Mouse (Mus musculus) forebrain, embryonic 10.5 days (tissue): ENCODE measurements at regions not wholly inside any gene's neighbourhood (a gene's known extent, or its start where the extent isn't known, plus 50 kb on each side); places are given as distances from the start of the nearest gene placed in this dataset.

Source experiments
- DNase-seq: peaks from one replicate; pipeline ENCODE4 v3.0.0-alpha.2; 2017; ENCODE audit warnings: low spot score; ENCODE audit errors: extremely low spot score
- H3K27ac ChIP-seq: fragments of 300-500 bp; sonication (generic); 2 replicates; pipeline ENCODE4 v1.5.1; 2016; ENCODE audit warnings: mild to moderate bottlenecking
- H3K27me3 ChIP-seq: fragments of 300-500 bp; sonication (generic); 2 replicates; pipeline ENCODE4 v1.6.1; 2016; ENCODE audit warnings: mild to moderate bottlenecking; ENCODE audit not compliant: poor library complexity, severe bottlenecking
- H3K36me3 ChIP-seq: fragments of 300-500 bp; sonication (generic); replicated peaks from 2 replicates; pipeline ENCODE4 v1.6.1; 2016; ENCODE audit warnings: mild to moderate bottlenecking, moderate library complexity
- H3K4me1 ChIP-seq: fragments of 300-500 bp; sonication (generic); 2 replicates; pipeline ENCODE4 v1.6.1; 2016
- H3K4me3 ChIP-seq: fragments of 300-500 bp; sonication (generic); 2 replicates; pipeline ENCODE4 v1.5.1; 2016; ENCODE audit warnings: mild to moderate bottlenecking, moderate library complexity
- H3K9me3 ChIP-seq: fragments of 300-500 bp; sonication (generic); 2 replicates; pipeline ENCODE4 v1.6.1; 2016; ENCODE audit warnings: mild to moderate bottlenecking, moderate library complexity
- WGBS: fragments of 180-500 bp; shearing (Covaris S2); methylation state at CpG from one replicate; pipeline ENCODE4 v1.1.7; 2016; 5-methylcytosine and 5-hydroxymethylcytosine counted together

GRCm38 (mm10) chr1:71986047-71986446 is 226.1 kb downstream of the Mreg start:
- H3K9me3 ChIP-seq, result no peaks in the 10 kb centered on the region
- H3K4me3 ChIP-seq, result no peak overlapping the region
- no peak overlapping the region for H3K27ac ChIP-seq
- H3K4me1 ChIP-seq, result no peaks in the 10 kb centered on the region
- H3K36me3 ChIP-seq, result no peaks in the 10 kb centered on the region
- WGBS, result 80% methylated on average over 1 of the region's 1 CpGs
- DNase-seq, result no peak
- no peaks in the 10 kb centered on the region for H3K27me3 ChIP-seq

DNA sequence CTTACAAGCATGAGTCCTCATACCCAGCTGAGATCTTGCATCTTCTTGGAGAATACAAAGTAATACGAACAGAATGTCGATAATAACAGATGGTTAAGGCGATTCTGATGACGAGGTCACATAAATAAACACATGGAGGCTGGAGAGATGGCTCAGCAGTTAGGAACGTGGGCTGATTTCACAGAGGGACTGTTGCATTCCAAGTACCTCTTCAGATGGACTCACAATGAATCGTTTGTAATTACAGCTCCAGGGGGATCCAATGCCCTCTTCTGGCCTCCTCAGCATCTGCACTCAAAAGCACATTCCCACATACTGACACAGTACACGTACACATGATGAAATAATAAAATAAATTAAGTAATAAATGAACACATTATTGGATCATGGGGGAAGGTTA is 228.3 kb downstream of the Mreg start:
- no peak overlapping the region for H3K4me3 ChIP-seq
- H3K9me3 ChIP-seq, result no peaks in the 10 kb centered on the region
- no peaks in the 10 kb centered on the region for H3K27me3 ChIP-seq
- H3K36me3 ChIP-seq, result no peaks in the 10 kb centered on the region
- no peak for DNase-seq
- H3K4me1 ChIP-seq, result no peaks in the 10 kb centered on the region
- no peak overlapping the region for H3K27ac ChIP-seq
- WGBS, result 87% methylated on average over 7 of the region's 7 CpGs

DNA sequence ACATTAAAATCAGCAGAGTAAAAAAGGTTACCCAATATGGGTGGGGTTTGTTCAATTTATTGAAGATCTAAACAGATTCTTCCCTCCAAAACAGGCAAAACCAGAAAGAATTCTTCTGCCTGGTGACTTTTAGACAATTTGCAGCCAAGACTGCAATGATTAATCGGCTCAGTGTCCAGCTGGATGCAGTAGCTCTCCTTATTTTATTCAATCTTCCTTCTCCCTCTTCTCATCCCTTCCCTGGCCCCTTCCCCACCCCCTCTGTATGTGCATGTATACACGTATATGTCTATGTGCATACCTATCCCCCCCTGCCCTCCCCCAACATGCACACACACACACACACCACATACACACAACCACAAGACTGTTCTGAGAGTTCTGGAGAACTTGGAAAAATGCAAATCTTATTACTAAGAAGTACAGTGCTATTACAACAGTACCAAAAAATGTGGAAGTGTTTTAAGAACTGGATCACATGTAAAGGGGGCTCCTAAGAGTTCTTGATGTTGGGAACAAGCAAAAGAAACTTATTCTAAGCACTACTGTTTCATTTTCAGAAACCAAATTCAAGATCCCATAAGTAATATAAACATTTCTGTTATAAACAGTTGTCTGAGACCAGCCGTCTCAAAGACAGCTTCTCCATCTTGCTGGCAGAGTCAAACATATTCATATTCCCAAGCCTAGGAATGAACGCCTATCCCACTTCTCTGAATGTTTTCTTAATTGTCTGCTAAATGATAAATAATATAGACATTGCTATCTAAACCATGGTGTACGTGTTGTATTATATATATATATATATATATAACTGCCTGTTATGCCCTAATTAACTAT is 229.5 kb downstream of the Mreg start:
- no peaks in the 10 kb centered on the region for H3K4me1 ChIP-seq
- no peaks in the 10 kb centered on the region for H3K27me3 ChIP-seq
- H3K9me3 ChIP-seq, result no peaks in the 10 kb centered on the region
- WGBS, result 83% methylated on average over 5 of the region's 5 CpGs
- H3K36me3 ChIP-seq, result no peaks in the 10 kb centered on the region
- no peak for DNase-seq
- no peak overlapping the region for H3K27ac ChIP-seq
- H3K4me3 ChIP-seq, result no peak overlapping the region

GRCm38 (mm10) chr1:71980624-71981023 is 231.5 kb downstream of the Mreg start:
- Histone ChIP-seq H3K4me3 (no peak overlapping the region), H3K9me3 (no peaks in the 10 kb centered on the region), H3K36me3 (no peaks in the 10 kb centered on the region), H3K27ac (no peak overlapping the region), H3K4me1 (no peaks in the 10 kb centered on the region), H3K27me3 (no peaks in the 10 kb centered on the region)
- 82% methylated on average over 4 of the region's 4 CpGs for WGBS
- DNase-seq, result no peak

DNA sequence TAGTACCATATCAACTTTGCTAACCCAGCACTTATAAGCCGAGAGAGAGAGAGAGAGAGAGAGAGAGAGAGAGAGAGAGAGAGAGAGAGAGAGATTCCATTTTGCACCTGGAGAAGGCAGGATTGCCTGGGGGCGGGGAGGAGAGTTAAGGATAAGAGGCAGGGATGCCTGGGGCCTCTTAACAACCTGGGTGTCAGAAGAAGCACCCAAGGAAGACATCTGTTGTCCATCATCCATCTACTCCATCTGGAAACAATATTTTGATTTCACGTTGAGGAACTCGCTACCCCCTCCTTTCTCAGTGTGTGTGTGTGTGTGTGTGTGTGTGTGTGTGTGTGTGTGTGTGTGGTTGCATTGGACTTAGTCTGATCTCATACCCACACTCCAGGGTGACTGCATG is 232.8 kb downstream of the Mreg start:
- Histone ChIP-seq H3K36me3 (no peaks in the 10 kb centered on the region), H3K27ac (no peak overlapping the region), H3K27me3 (no peaks in the 10 kb centered on the region), H3K4me3 (no peak overlapping the region), H3K9me3 (no peaks in the 10 kb centered on the region), H3K4me1 (no peaks in the 10 kb centered on the region)
- no peak for DNase-seq
- 76% methylated on average over 4 of the region's 4 CpGs for WGBS

DNA sequence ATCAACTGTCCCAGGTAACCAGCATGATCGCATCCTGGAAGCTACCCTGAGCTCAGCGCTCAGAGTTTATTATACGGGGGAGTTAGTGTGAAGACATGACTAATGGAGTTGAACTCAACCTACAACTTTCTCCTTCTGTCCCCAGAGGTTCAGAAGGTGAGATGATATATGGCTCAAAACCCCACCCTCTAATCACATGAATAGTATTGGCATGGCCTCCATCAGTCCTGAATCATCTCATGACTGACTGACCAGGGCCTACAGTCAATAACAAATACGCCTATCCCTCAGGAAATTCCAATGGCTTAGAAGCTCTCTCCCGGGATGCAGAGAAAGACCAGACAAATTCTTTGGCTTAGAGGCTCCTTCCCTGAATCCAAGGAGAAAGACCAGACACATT is 234.7 kb downstream of the Mreg start:
- 92% methylated on average over 5 of the region's 5 CpGs for WGBS
- no peaks in the 10 kb centered on the region for H3K4me1 ChIP-seq

DNA sequence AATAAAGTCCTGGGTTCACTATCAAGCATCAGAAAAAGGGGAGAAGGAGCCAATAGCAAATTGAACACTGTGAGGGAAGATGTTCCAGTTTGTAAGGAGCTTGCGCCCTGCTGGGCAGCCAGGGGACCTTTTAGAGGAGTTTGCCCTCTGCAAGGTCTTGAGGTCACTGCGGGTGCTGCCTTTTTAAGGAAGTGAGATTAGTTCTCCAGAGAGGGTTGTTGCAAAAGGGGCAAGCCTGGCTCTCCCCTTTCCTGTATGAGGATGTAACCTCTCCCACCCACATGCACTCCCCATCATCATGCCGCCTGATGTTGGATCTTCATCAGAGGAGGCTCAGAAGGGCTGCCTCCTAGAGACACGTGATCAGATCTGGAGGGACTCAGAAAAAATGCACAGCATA is 237.4 kb downstream of the Mreg start:
- 70% methylated on average over 4 of the region's 4 CpGs for WGBS
- H3K27ac ChIP-seq, result no peak overlapping the region
- no peaks in the 10 kb centered on the region for H3K27me3 ChIP-seq
- H3K4me3 ChIP-seq, result no peak overlapping the region
- DNase-seq, result no peak
- no peaks in the 10 kb centered on the region for H3K9me3 ChIP-seq
- no peaks in the 10 kb centered on the region for H3K4me1 ChIP-seq
- H3K36me3 ChIP-seq, result no peaks in the 10 kb centered on the region

More for the DNA sequence above, 234.7 kb downstream of the Mreg start:
- H3K27ac ChIP-seq, result no peak overlapping the region
- H3K27me3 ChIP-seq, result no peaks in the 10 kb centered on the region
- no peaks in the 10 kb centered on the region for H3K36me3 ChIP-seq
- H3K4me3 ChIP-seq, result no peak overlapping the region
- H3K9me3 ChIP-seq, result no peaks in the 10 kb centered on the region
- no peak for DNase-seq

DNA sequence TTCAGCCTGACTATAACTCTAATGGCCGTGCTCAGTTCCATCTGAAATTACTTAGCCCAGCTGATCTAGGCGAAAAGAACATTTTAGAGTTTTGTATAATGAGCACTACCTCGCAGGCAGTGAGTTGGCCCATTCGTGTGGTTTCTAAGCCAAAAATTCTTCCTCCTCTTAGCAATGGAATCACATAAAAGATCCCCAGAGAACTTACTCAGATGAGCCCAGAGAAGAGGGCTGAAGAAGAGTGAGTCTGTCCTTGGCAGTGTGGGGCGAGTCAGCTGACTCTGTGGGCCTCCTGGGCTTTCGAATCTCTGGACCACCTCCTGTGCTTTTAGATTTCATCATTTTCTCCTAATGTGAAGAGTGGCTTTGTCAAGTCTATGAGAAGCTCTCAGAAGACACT is 240.2 kb downstream of the Mreg start:
- 92% methylated on average over 6 of the region's 6 CpGs for WGBS
- H3K4me1 ChIP-seq, result no peaks in the 10 kb centered on the region

GRCm38 (mm10) chr1:71970771-71971170 is 241.3 kb downstream of the Mreg start:
- DNase-seq, result no peak
- Histone ChIP-seq H3K9me3 (no peaks in the 10 kb centered on the region), H3K4me1 (no peaks in the 10 kb centered on the region), H3K36me3 (no peaks in the 10 kb centered on the region), H3K27ac (no peak overlapping the region), H3K27me3 (no peaks in the 10 kb centered on the region), H3K4me3 (no peak overlapping the region)
- 96% methylated on average over 2 of the region's 2 CpGs for WGBS

More for the DNA sequence above, 240.2 kb downstream of the Mreg start:
- Histone ChIP-seq H3K27ac (no peak overlapping the region), H3K27me3 (no peaks in the 10 kb centered on the region), H3K4me3 (no peak overlapping the region), H3K9me3 (no peaks in the 10 kb centered on the region), H3K36me3 (no peaks in the 10 kb centered on the region)
- no peak for DNase-seq

DNA sequence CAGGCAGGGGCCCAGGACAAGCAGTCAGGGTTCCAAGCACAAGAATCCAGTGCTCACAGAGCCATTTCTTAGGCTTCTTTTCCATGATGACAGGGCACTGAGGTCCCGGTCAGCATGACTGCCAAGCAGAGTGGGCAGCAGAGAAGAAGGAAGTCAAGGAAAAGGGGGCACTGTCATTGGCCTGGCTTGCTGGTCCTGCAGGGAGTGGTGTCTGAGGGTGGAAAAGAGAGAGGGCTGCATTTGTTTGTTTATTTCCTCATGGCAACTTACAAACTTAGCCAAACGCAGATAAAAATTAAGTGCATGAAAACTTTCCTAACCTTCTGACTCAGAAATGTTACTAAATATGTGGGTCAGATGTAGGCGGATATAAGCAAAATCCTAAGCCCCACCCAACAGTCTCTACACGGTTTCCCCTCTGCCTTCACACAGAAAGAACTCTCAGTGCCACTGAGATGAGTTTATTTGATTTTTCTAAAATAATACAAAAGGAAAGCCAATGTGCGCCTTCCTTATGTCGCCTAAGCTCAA is 244.5 kb downstream of the Mreg start:
- Histone ChIP-seq H3K4me3 (no peak overlapping the region), H3K27me3 (no peaks in the 10 kb centered on the region), H3K27ac (no peak overlapping the region), H3K4me1 (no peaks in the 10 kb centered on the region), H3K36me3 (no peaks in the 10 kb centered on the region), H3K9me3 (no peaks in the 10 kb centered on the region)
- no peak for DNase-seq
- WGBS, result 90% methylated on average over 6 of the region's 6 CpGs

GRCm38 (mm10) chr1:71964450-71965126 is 247.5 kb downstream of the Mreg start:
- H3K27me3 ChIP-seq, result no peaks in the 10 kb centered on the region
- no peaks in the 10 kb centered on the region for H3K36me3 ChIP-seq

GRCm38 (mm10) chr1:71956940-71957339 is 255.2 kb downstream of the Mreg start:
- 77% methylated on average over 3 of the region's 3 CpGs for WGBS
- DNase-seq, result no peak
- no peaks in the 10 kb centered on the region for H3K9me3 ChIP-seq

More at GRCm38 (mm10) chr1:71964450-71965126, 247.5 kb downstream of the Mreg start:
- DNase-seq, result no peak
- H3K9me3 ChIP-seq, result no peaks in the 10 kb centered on the region
- 87% methylated on average over 4 of the region's 4 CpGs for WGBS
- no peak overlapping the region for H3K4me3 ChIP-seq
- no peak overlapping the region for H3K27ac ChIP-seq
- no peaks in the 10 kb centered on the region for H3K4me1 ChIP-seq

DNA sequence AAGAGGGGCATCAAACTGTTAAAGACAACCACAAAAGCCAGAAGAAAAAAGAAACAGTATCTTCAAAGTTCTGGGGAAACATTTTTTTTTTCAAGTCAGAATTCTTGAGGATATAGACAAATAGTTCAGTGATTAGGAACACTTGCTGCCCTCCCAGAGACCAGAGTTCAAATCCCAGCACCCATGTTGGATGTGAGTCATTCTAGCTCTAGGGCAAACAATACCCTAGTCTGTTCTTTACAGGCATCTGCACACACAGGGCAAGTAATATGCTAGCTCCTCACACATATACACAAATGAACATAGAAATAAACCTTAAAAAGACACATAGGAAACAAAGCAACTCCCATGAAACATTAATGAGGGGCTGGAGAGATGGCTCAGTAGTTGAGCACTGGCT is 256.8 kb downstream of the Mreg start:
- H3K27ac ChIP-seq, result no peak overlapping the region
- DNase-seq, result no peak
- no peaks in the 10 kb centered on the region for H3K9me3 ChIP-seq
- H3K4me1 ChIP-seq, result no peaks in the 10 kb centered on the region
- no peak overlapping the region for H3K4me3 ChIP-seq
- no peaks in the 10 kb centered on the region for H3K27me3 ChIP-seq
- H3K36me3 ChIP-seq, result no peaks in the 10 kb centered on the region

More at GRCm38 (mm10) chr1:71956940-71957339, 255.2 kb downstream of the Mreg start:
- Histone ChIP-seq H3K27ac (no peak overlapping the region), H3K36me3 (no peaks in the 10 kb centered on the region), H3K4me1 (no peaks in the 10 kb centered on the region), H3K27me3 (no peaks in the 10 kb centered on the region), H3K4me3 (no peak overlapping the region)
